Mouse (Mus musculus): Measurements from ENCODE around the gene Ube2ql1. TPM values are rescaled to one million over a fixed set of nuclear protein-coding genes. Genes with fewer than 3 reads are reported as not detected.
A peak's percentile ranks its signal among the peaks of the same experiment; 100 is the strongest.

Gene Ube2ql1
- polyA plus RNA-seq, 1 experiment from 2014 or later: 1.4 TPM

DNA sequence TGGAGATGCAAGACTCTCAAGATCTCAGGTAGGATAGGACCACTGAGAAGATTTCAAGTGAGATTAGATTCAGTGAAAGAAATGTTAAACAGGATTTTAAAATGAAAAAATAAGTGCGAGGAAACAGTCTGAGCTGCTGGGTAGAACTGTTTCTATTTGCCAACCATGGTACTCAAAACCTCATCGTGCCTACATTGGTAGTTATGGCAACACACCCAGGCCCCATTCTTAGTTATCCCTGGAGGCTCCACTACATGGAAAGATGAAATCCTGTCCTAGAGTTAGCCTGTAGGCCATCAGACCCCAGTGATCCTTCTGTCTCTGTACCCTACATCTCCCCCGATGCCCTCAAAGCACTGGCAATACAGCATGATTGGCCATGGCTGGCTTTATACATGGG is 14.3 kb downstream of the Ube2ql1 start:
- H3K9me3 ChIP-seq (replicated peaks; ENCODE audit: control insufficient read depth, low read length): no peaks in the 10 kb centered on the region
- no peaks in the 10 kb centered on the region for H3K27me3 ChIP-seq (ENCODE audit: control insufficient read depth, insufficient read depth, low read length)
- ATAC-seq (replicated peaks; ENCODE audit: insufficient number of reproducible peaks, low FRiP score, low TSS enrichment): no peak
- H3K9ac ChIP-seq (ENCODE audit: low read depth, low read length): no peak overlapping the region
- H3K4me1 ChIP-seq (ENCODE audit: control insufficient read depth, insufficient read depth, low read length): 0 out of 2 replicates have a peak, but pooled peaks cover 3% of the 10 kb centered on the region
- H3K4me2 ChIP-seq: no peak overlapping the region
- 93% methylated on average over 3 of the region's 3 CpGs for WGBS (ENCODE audit: insufficient replicate concordance)
- no peaks in the 10 kb centered on the region for H3K36me3 ChIP-seq (ENCODE audit: control insufficient read depth, insufficient read depth, low read length)
- no peak overlapping the region for H3K4me3 ChIP-seq (ENCODE audit: low read depth, low read length)
- no peak overlapping the region for H3K27ac ChIP-seq (ENCODE audit: low read depth, low read length)

DNA sequence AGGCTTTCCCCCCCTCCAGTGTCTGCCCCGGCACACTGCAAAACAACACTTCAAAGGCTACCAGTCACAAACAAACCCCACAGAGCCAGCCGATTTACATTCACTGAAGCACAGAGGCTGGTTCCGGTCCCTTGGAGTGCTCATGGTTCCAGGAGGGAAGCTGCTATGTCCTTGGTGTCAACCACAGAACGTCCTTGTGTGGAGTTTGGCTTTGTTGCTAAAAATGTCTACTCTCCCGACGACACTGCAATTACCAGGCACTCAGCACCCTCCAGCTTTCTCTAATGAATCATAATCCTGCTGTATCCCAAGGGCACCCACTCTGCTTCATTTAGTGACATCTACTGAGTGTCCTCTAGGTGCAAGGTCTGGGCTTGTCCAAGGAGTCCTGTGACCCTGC is 18.5 kb downstream of the Ube2ql1 start:
- H3K4me3 ChIP-seq (ENCODE audit: low read depth, low read length): no peak overlapping the region
- H3K27ac ChIP-seq (ENCODE audit: low read depth, low read length): no peak overlapping the region
- no peaks in the 10 kb centered on the region for H3K36me3 ChIP-seq (ENCODE audit: control insufficient read depth, insufficient read depth, low read length)
- no peaks in the 10 kb centered on the region for H3K9me3 ChIP-seq (replicated peaks; ENCODE audit: control insufficient read depth, low read length)
- no peaks in the 10 kb centered on the region for H3K4me1 ChIP-seq (ENCODE audit: control insufficient read depth, insufficient read depth, low read length)
- no peak for ATAC-seq (replicated peaks; ENCODE audit: insufficient number of reproducible peaks, low FRiP score, low TSS enrichment)
- H3K4me2 ChIP-seq: peak overlapping the region; percentile 29; the same call in 1 of the 2 replicates
- no peaks in the 10 kb centered on the region for H3K27me3 ChIP-seq (ENCODE audit: control insufficient read depth, insufficient read depth, low read length)
- no peak overlapping the region for H3K9ac ChIP-seq (ENCODE audit: low read depth, low read length)
- WGBS (ENCODE audit: insufficient replicate concordance): 10% methylated on average over 6 of the region's 6 CpGs

GRCm38 (mm10) chr13:69717860-69718598 is 21.7 kb downstream of the Ube2ql1 start:
- Histone ChIP-seq H3K9me3 (replicated peaks; ENCODE audit: control insufficient read depth, low read length) (no peaks in the 10 kb centered on the region), H3K36me3 (ENCODE audit: control insufficient read depth, insufficient read depth, low read length) (no peaks in the 10 kb centered on the region), H3K9ac (ENCODE audit: low read depth, low read length) (no peak overlapping the region), H3K4me2 (no peak overlapping the region), H3K27me3 (ENCODE audit: control insufficient read depth, insufficient read depth, low read length) (no peaks in the 10 kb centered on the region), H3K27ac (ENCODE audit: low read depth, low read length) (no peak overlapping the region), H3K4me1 (ENCODE audit: control insufficient read depth, insufficient read depth, low read length) (no peaks in the 10 kb centered on the region), H3K4me3 (ENCODE audit: low read depth, low read length) (no peak overlapping the region)
- WGBS (ENCODE audit: insufficient replicate concordance): 9% methylated on average over 11 of the region's 11 CpGs
- ATAC-seq (replicated peaks; ENCODE audit: insufficient number of reproducible peaks, low FRiP score, low TSS enrichment): no peak; the same call in 1 of the 2 replicates

GRCm38 (mm10) chr13:69708236-69708635 is 31.5 kb downstream of the Ube2ql1 start:
- Histone ChIP-seq H3K9me3 (replicated peaks; ENCODE audit: control insufficient read depth, low read length) (no peaks in the 10 kb centered on the region), H3K4me1 (ENCODE audit: control insufficient read depth, insufficient read depth, low read length) (no peaks in the 10 kb centered on the region), H3K4me2 (no peak overlapping the region), H3K27me3 (ENCODE audit: control insufficient read depth, insufficient read depth, low read length) (peaks cover 5% of the 10 kb centered on the region; the same call in 1 of the 2 replicates), H3K36me3 (ENCODE audit: control insufficient read depth, insufficient read depth, low read length) (no peaks in the 10 kb centered on the region), H3K4me3 (ENCODE audit: low read depth, low read length) (no peak overlapping the region), H3K27ac (ENCODE audit: low read depth, low read length) (no peak overlapping the region), H3K9ac (ENCODE audit: low read depth, low read length) (no peak overlapping the region)
- no peak for ATAC-seq (replicated peaks; ENCODE audit: insufficient number of reproducible peaks, low FRiP score, low TSS enrichment)
- 89% methylated on average over 7 of the region's 7 CpGs for whole genome bisulfite sequencing (ENCODE audit: insufficient replicate concordance)

- Histone ChIP-seq H3K27me3 (ENCODE audit: control insufficient read depth, insufficient read depth, low read length) (peaks cover 5% of the 10 kb centered on the region; the same call in 1 of the 2 replicates), H3K27ac (ENCODE audit: low read depth, low read length) (no peak overlapping the region), H3K4me1 (ENCODE audit: control insufficient read depth, insufficient read depth, low read length) (no peaks in the 10 kb centered on the region), H3K9ac (ENCODE audit: low read depth, low read length) (no peak overlapping the region), H3K36me3 (ENCODE audit: control insufficient read depth, insufficient read depth, low read length) (no peaks in the 10 kb centered on the region), H3K4me2 (no peak overlapping the region), H3K4me3 (ENCODE audit: low read depth, low read length) (no peak overlapping the region), H3K9me3 (replicated peaks; ENCODE audit: control insufficient read depth, low read length) (no peaks in the 10 kb centered on the region)
- 80% methylated on average over 12 of the region's 12 CpGs for WGBS (ENCODE audit: insufficient replicate concordance)
- no peak for ATAC-seq (replicated peaks; ENCODE audit: insufficient number of reproducible peaks, low FRiP score, low TSS enrichment)
These were observed 32.2 kb downstream of the Ube2ql1 start for GRCm38 (mm10) chr13:69707496-69707895.

DNA sequence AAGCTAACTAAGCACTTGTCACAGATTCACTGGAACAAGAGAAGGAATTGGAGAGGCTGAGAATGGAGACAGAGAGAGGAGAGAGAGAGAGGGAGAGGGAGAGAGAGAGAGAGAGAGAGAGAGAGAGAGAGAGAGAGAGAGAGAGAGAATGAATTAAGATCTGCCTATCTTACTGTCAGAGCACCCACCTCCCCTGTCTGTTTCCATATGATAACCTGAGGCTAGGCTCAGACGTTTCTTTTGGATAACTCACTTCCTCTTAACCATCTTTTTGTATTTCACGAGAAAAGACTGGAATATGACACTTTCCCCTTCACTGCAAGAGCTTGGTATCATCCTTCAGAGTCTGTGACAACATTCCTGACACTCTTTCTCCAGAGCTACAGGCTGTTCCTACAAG is 32.8 kb downstream of the Ube2ql1 start:
- Histone ChIP-seq H3K9me3 (replicated peaks; ENCODE audit: control insufficient read depth, low read length) (no peaks in the 10 kb centered on the region), H3K4me2 (no peak overlapping the region), H3K36me3 (ENCODE audit: control insufficient read depth, insufficient read depth, low read length) (no peaks in the 10 kb centered on the region), H3K27ac (ENCODE audit: low read depth, low read length) (no peak overlapping the region), H3K9ac (ENCODE audit: low read depth, low read length) (no peak overlapping the region), H3K4me3 (ENCODE audit: low read depth, low read length) (no peak overlapping the region), H3K27me3 (ENCODE audit: control insufficient read depth, insufficient read depth, low read length) (peaks cover 5% of the 10 kb centered on the region; the same call in 1 of the 2 replicates), H3K4me1 (ENCODE audit: control insufficient read depth, insufficient read depth, low read length) (no peaks in the 10 kb centered on the region)
- no peak for ATAC-seq (replicated peaks; ENCODE audit: insufficient number of reproducible peaks, low FRiP score, low TSS enrichment)
- WGBS (ENCODE audit: insufficient replicate concordance): 24% methylated on average over 2 of the region's 2 CpGs

GRCm38 (mm10) chr13:69703505-69703904 is 36.2 kb downstream of the Ube2ql1 start:
- 18% methylated on average over 11 of the region's 11 CpGs for WGBS (ENCODE audit: insufficient replicate concordance)
- no peaks in the 10 kb centered on the region for H3K36me3 ChIP-seq (ENCODE audit: control insufficient read depth, insufficient read depth, low read length)
- no peak overlapping the region for H3K9ac ChIP-seq (ENCODE audit: low read depth, low read length)
- H3K27me3 ChIP-seq (ENCODE audit: control insufficient read depth, insufficient read depth, low read length): peaks cover 5% of the 10 kb centered on the region; the same call in 1 of the 2 replicates
- no peak overlapping the region for H3K4me2 ChIP-seq
- H3K9me3 ChIP-seq (replicated peaks; ENCODE audit: control insufficient read depth, low read length): no peaks in the 10 kb centered on the region
- H3K27ac ChIP-seq (ENCODE audit: low read depth, low read length): no peak overlapping the region
- ATAC-seq (replicated peaks; ENCODE audit: insufficient number of reproducible peaks, low FRiP score, low TSS enrichment): no peak
- H3K4me3 ChIP-seq (ENCODE audit: low read depth, low read length): no peak overlapping the region
- no peaks in the 10 kb centered on the region for H3K4me1 ChIP-seq (ENCODE audit: control insufficient read depth, insufficient read depth, low read length)

- Histone ChIP-seq H3K4me1 (ENCODE audit: control insufficient read depth, insufficient read depth, low read length) (no peaks in the 10 kb centered on the region), H3K27me3 (ENCODE audit: control insufficient read depth, insufficient read depth, low read length) (peaks cover 5% of the 10 kb centered on the region; the same call in 1 of the 2 replicates), H3K27ac (ENCODE audit: low read depth, low read length) (no peak overlapping the region), H3K9me3 (replicated peaks; ENCODE audit: control insufficient read depth, low read length) (no peaks in the 10 kb centered on the region), H3K36me3 (ENCODE audit: control insufficient read depth, insufficient read depth, low read length) (no peaks in the 10 kb centered on the region), H3K4me3 (ENCODE audit: low read depth, low read length) (no peak overlapping the region), H3K9ac (ENCODE audit: low read depth, low read length) (no peak overlapping the region), H3K4me2 (no peak overlapping the region)
- no peak for ATAC-seq (replicated peaks; ENCODE audit: insufficient number of reproducible peaks, low FRiP score, low TSS enrichment)
- 86% methylated on average over 4 of the region's 4 CpGs for WGBS (ENCODE audit: insufficient replicate concordance)
These were observed 38.3 kb downstream of the Ube2ql1 start for GRCm38 (mm10) chr13:69701397-69701796.

- Histone ChIP-seq H3K4me3 (ENCODE audit: low read depth, low read length) (no peak overlapping the region), H3K27ac (ENCODE audit: low read depth, low read length) (no peak overlapping the region), H3K9me3 (replicated peaks; ENCODE audit: control insufficient read depth, low read length) (no peaks in the 10 kb centered on the region), H3K36me3 (ENCODE audit: control insufficient read depth, insufficient read depth, low read length) (no peaks in the 10 kb centered on the region), H3K27me3 (ENCODE audit: control insufficient read depth, insufficient read depth, low read length) (peaks cover 5% of the 10 kb centered on the region; the same call in 1 of the 2 replicates), H3K4me2 (no peak overlapping the region), H3K9ac (ENCODE audit: low read depth, low read length) (no peak overlapping the region), H3K4me1 (ENCODE audit: control insufficient read depth, insufficient read depth, low read length) (no peaks in the 10 kb centered on the region)
- WGBS (ENCODE audit: insufficient replicate concordance): 67% methylated on average over 1 of the region's 1 CpGs
- no peak for ATAC-seq (replicated peaks; ENCODE audit: insufficient number of reproducible peaks, low FRiP score, low TSS enrichment)
These were observed 38.9 kb downstream of the Ube2ql1 start for GRCm38 (mm10) chr13:69700827-69701226.
